Mouse (Mus musculus): ENCODE measurements at regions not wholly inside any gene's neighbourhood (a gene's known extent, or its start where the extent isn't known, plus 50 kb on each side); places are given as distances from the start of the nearest gene placed in this dataset.

DNA sequence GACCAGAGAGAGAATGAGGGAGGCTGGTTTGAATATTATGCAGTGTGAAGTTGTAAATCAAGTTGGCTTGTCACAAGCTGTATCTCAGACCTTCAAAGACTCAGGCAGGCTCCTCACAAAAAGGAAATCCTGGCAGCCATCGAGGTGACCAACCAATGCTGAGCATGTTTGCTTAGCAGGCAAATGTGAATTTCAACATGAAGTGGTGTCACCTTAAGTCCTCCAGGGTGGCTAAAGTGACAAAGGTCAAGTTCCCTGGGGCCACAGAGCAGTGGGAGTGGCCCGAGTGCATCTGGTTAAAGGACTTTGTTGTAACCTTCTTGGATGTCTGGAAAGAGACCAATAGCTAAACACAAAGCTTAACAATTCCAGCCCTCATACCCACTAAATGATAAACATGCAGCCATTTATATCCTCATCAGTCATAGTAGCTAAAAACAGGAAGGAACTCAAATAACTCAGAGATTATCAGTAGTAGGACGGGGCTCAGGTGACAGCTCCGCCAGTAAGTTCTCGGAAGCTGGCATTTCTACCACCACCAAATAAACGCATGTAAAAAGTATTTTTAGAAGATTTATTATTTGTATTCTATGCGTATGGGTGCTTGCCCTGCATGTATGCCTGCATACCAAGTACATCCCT lies 258.6 kb upstream of the Stt3b start:
- no peak overlapping the region for H3ac ChIP-seq (ENCODE audit: control insufficient read depth, insufficient read length)
- no peak for TF ChIP-seq POLR2AphosphoS2 (IDR thresholded peaks at IDR 0.05; ENCODE audit: insufficient read length, low read depth)
- no peak for TF ChIP-seq MAX (IDR thresholded peaks at IDR 0.05; ENCODE audit: low read depth)
- H3K27me3 ChIP-seq (ENCODE audit: control insufficient read depth, insufficient read depth, insufficient read length) = no peaks in the 10 kb centered on the region
- no peak overlapping the region for H3K4me2 ChIP-seq (ENCODE audit: low read depth)
- H3K4me3 ChIP-seq = no peak overlapping the region
- no peaks in the 10 kb centered on the region for H3K79me2 ChIP-seq (ENCODE audit: control insufficient read depth, insufficient read depth)
- H3K36me3 ChIP-seq (ENCODE audit: control insufficient read depth, insufficient read depth) = no peaks in the 10 kb centered on the region

DNA sequence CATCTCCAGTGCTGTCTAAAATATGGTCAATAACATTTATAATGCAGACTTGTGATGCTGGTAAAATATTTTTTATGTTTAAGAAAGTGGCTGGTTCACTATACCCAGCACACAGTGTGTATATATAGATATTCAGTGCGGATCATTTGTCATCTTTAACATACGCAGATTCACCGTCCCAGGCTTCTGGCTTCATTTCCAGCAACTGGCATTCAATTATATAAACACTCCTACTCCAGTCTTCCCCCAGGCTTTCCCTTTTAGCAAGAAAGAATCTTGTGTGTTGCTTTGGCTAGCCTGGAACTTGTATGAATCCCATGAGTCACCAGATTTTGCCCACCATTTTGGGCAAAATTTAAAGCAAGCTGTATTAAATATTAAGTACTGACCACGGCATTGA lies 260.8 kb upstream of the Stt3b start:
- no peak overlapping the region for H3ac ChIP-seq (ENCODE audit: control insufficient read depth, insufficient read length)
- no peaks in the 10 kb centered on the region for H3K79me2 ChIP-seq (ENCODE audit: control insufficient read depth, insufficient read depth)
- H3K4me2 ChIP-seq (ENCODE audit: low read depth) = no peak overlapping the region
- TF ChIP-seq USF1 (IDR thresholded peaks at IDR 0.05; ENCODE audit: low read depth) (no peak), SRF (IDR thresholded peaks at IDR 0.05; ENCODE audit: control insufficient read depth, insufficient read length, low read depth) (no peak), TCF3 (IDR thresholded peaks at IDR 0.05; ENCODE audit: insufficient read length, low read depth) (no peak), MYOD1 (IDR thresholded peaks at IDR 0.05; ENCODE audit: control insufficient read depth in 1 of 3, insufficient read length in 2 of 3, low read depth in 2 of 3) (no peak), MYOG (IDR thresholded peaks at IDR 0.05; ENCODE audit: control insufficient read depth in 1 of 3, insufficient read depth in 1 of 3, insufficient read length in 2 of 3, low read depth in 2 of 3) (no peak), MAX (IDR thresholded peaks at IDR 0.05; ENCODE audit: low read depth) (no peak), TCF12 (IDR thresholded peaks at IDR 0.05; ENCODE audit: insufficient read depth, poor library complexity, severe bottlenecking) (no peak), CEBPB (IDR thresholded peaks at IDR 0.05; ENCODE audit: insufficient read depth, poor library complexity, severe bottlenecking) (no peak), REST (IDR thresholded peaks at IDR 0.05; ENCODE audit: insufficient read depth, insufficient read length) (no peak), POLR2A (IDR thresholded peaks at IDR 0.05; ENCODE audit: insufficient read length, low read depth) (no peak), E2F4 (IDR thresholded peaks at IDR 0.05; ENCODE audit: insufficient read depth) (no peak), POLR2AphosphoS2 (IDR thresholded peaks at IDR 0.05; ENCODE audit: insufficient read length, low read depth) (no peak)
- no peaks in the 10 kb centered on the region for H3K36me3 ChIP-seq (ENCODE audit: control insufficient read depth, insufficient read depth)
- no peaks in the 10 kb centered on the region for H3K27me3 ChIP-seq (ENCODE audit: control insufficient read depth, insufficient read depth, insufficient read length)
- no peak overlapping the region for H3K4me3 ChIP-seq

DNA sequence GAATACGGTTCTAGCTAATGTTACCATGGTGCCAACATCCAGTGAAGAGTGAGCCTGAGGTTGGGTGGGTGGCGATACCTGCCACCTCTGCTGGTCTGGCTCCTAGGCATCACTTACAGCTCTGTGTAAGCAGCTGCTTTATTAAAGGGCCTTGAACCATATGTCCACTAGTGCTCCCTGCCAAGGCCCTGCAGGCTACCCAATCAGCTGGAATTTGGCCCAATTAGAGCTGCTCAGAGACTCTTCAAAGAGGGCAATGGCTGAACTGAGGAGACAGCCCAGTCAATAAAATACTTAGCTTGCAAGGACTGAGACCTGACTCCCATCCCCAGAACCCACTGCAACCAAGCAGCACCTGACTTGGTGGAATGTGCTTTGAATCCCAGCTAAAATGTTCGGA lies 270.9 kb upstream of the Stt3b start:
- no peak overlapping the region for H3K4me3 ChIP-seq
- H3K36me3 ChIP-seq (ENCODE audit: control insufficient read depth, insufficient read depth) = no peaks in the 10 kb centered on the region
- TF ChIP-seq USF1 (IDR thresholded peaks at IDR 0.05; ENCODE audit: low read depth) (no peak), TCF3 (IDR thresholded peaks at IDR 0.05; ENCODE audit: insufficient read length, low read depth) (no peak), POLR2AphosphoS2 (IDR thresholded peaks at IDR 0.05; ENCODE audit: insufficient read length, low read depth) (no peak), MYOG (IDR thresholded peaks at IDR 0.05; ENCODE audit: control insufficient read depth in 1 of 3, insufficient read depth in 1 of 3, insufficient read length in 2 of 3, low read depth in 2 of 3) (no peak), REST (IDR thresholded peaks at IDR 0.05; ENCODE audit: insufficient read depth, insufficient read length) (no peak), E2F4 (IDR thresholded peaks at IDR 0.05; ENCODE audit: insufficient read depth) (no peak), TCF12 (IDR thresholded peaks at IDR 0.05; ENCODE audit: insufficient read depth, poor library complexity, severe bottlenecking) (no peak), MYOD1 (IDR thresholded peaks at IDR 0.05; ENCODE audit: control insufficient read depth in 1 of 3, insufficient read length in 2 of 3, low read depth in 2 of 3) (no peak), CEBPB (IDR thresholded peaks at IDR 0.05; ENCODE audit: insufficient read depth, poor library complexity, severe bottlenecking) (no peak)
- H3K79me2 ChIP-seq (ENCODE audit: control insufficient read depth, insufficient read depth) = no peaks in the 10 kb centered on the region
- H3K4me2 ChIP-seq (ENCODE audit: low read depth) = no peak overlapping the region
- no peaks in the 10 kb centered on the region for H3K27me3 ChIP-seq (ENCODE audit: control insufficient read depth, insufficient read depth, insufficient read length)
- no peak overlapping the region for H3ac ChIP-seq (ENCODE audit: control insufficient read depth, insufficient read length)

GRCm38 (mm10) chr9:115583548-115583947 lies 273.3 kb upstream of the Stt3b start:
- Histone ChIP-seq H3K27me3 (ENCODE audit: control insufficient read depth, insufficient read depth, insufficient read length) (no peaks in the 10 kb centered on the region), H3K79me2 (ENCODE audit: control insufficient read depth, insufficient read depth) (no peaks in the 10 kb centered on the region), H3ac (ENCODE audit: control insufficient read depth, insufficient read length) (no peak overlapping the region), H3K36me3 (ENCODE audit: control insufficient read depth, insufficient read depth) (no peaks in the 10 kb centered on the region), H3K4me3 (no peak overlapping the region), H3K4me2 (ENCODE audit: low read depth) (no peak overlapping the region)
- TF ChIP-seq TCF12 (IDR thresholded peaks at IDR 0.05; ENCODE audit: insufficient read depth, poor library complexity, severe bottlenecking) = no peak
- no peak for TF ChIP-seq SRF (IDR thresholded peaks at IDR 0.05; ENCODE audit: control insufficient read depth, insufficient read length, low read depth)
- TF ChIP-seq USF1 (IDR thresholded peaks at IDR 0.05; ENCODE audit: low read depth) = no peak
- no peak for TF ChIP-seq CEBPB (IDR thresholded peaks at IDR 0.05; ENCODE audit: insufficient read depth, poor library complexity, severe bottlenecking)
- TF ChIP-seq E2F4 (IDR thresholded peaks at IDR 0.05; ENCODE audit: insufficient read depth) = no peak
- no peak for TF ChIP-seq POLR2AphosphoS2 (IDR thresholded peaks at IDR 0.05; ENCODE audit: insufficient read length, low read depth)
- TF ChIP-seq REST (IDR thresholded peaks at IDR 0.05; ENCODE audit: insufficient read depth, insufficient read length) = no peak

- no peak overlapping the region for H3K4me3 ChIP-seq
- H3K4me2 ChIP-seq (ENCODE audit: low read depth) = no peak overlapping the region
- no peak for TF ChIP-seq E2F4 (IDR thresholded peaks at IDR 0.05; ENCODE audit: insufficient read depth)
- TF ChIP-seq POLR2AphosphoS2 (IDR thresholded peaks at IDR 0.05; ENCODE audit: insufficient read length, low read depth) = no peak
- no peak for TF ChIP-seq REST (IDR thresholded peaks at IDR 0.05; ENCODE audit: insufficient read depth, insufficient read length)
- no peak for TF ChIP-seq SRF (IDR thresholded peaks at IDR 0.05; ENCODE audit: control insufficient read depth, insufficient read length, low read depth)
- TF ChIP-seq CEBPB (IDR thresholded peaks at IDR 0.05; ENCODE audit: insufficient read depth, poor library complexity, severe bottlenecking) = no peak
- no peak for TF ChIP-seq TCF3 (IDR thresholded peaks at IDR 0.05; ENCODE audit: insufficient read length, low read depth)
- no peak for TF ChIP-seq POLR2A (IDR thresholded peaks at IDR 0.05; ENCODE audit: insufficient read length, low read depth)
- TF ChIP-seq TCF12 (IDR thresholded peaks at IDR 0.05; ENCODE audit: insufficient read depth, poor library complexity, severe bottlenecking) = no peak
- TF ChIP-seq MYOG (IDR thresholded peaks at IDR 0.05; ENCODE audit: control insufficient read depth in 1 of 3, insufficient read depth in 1 of 3, insufficient read length in 2 of 3, low read depth in 2 of 3) = no peak
- TF ChIP-seq MAX (IDR thresholded peaks at IDR 0.05; ENCODE audit: low read depth) = no peak
- no peak for TF ChIP-seq USF1 (IDR thresholded peaks at IDR 0.05; ENCODE audit: low read depth)
- TF ChIP-seq MYOD1 (IDR thresholded peaks at IDR 0.05; ENCODE audit: control insufficient read depth in 1 of 3, insufficient read length in 2 of 3, low read depth in 2 of 3) = no peak
- no peaks in the 10 kb centered on the region for H3K79me2 ChIP-seq (ENCODE audit: control insufficient read depth, insufficient read depth)
- no peaks in the 10 kb centered on the region for H3K36me3 ChIP-seq (ENCODE audit: control insufficient read depth, insufficient read depth)
- no peak overlapping the region for H3ac ChIP-seq (ENCODE audit: control insufficient read depth, insufficient read length)
- no peaks in the 10 kb centered on the region for H3K27me3 ChIP-seq (ENCODE audit: control insufficient read depth, insufficient read depth, insufficient read length)
Measured at GRCm38 (mm10) chr9:115584874-115585273, 274.7 kb upstream of the Stt3b start.

Measured in myocyte (in vitro differentiated cells).